Comparison of ENCODE assay signal across 16 mouse cellular contexts in genomic region chr5:51607686-51608480, GRCm38 (mm10). TPM values are rescaled to one million over a fixed set of nuclear protein-coding genes. Genes with fewer than 3 reads are reported as not detected.
A peak's percentile ranks its signal among the peaks of the same experiment; 100 is the strongest.
DNase-seq lines count a peak whose midpoint lies in the region; ATAC-seq lines count a peak whose summit lies in the region.
"Had no signal": no experiment of that assay in that cellular context is flagged by ENCODE, and none has a peak within 500 bp of the region (broad histone marks: within the 10 kb centered on the region; RNA-seq: fewer than 3 reads in every experiment).

No protein-coding gene starts in this region.

- DNase-seq in heart, adult 11 months, result peak; percentile 50
- DNase-seq in lung, postnatal 10 days, result peak; percentile 2
- DNase-seq in lung, postnatal 4 days, result no peak
- DNase-seq in fibroblast of lung, adult 2 months (ENCODE audit: low read depth), result peak; percentile 67
- DNase-seq in adrenal gland, postnatal 4 days (ENCODE audit: low spot score in 2 of 2), result no peak
- no peak for DNase-seq in forebrain, embryonic 11.5 days (ENCODE audit: low spot score)
- DNase-seq: cerebellum, adult 2 months; liver, postnatal 0 days; retina, postnatal 1 day; thymus, adult 2 months had no signal

- H3K4me3 ChIP-seq in heart, embryonic 11.5 days (ENCODE audit: low read depth, low read length), result no peak overlapping the region
- H3K4me3 ChIP-seq in stomach, embryonic 15.5 days (replicated peaks), result no peak overlapping the region
- no peak overlapping the region for H3K4me3 ChIP-seq in forebrain, embryonic 11.5 days (ENCODE audit: low read depth, low read length)
- H3K4me3 ChIP-seq: forebrain, embryonic 10.5 days; heart, embryonic 15.5 days; megakaryocyte, embryonic 14.5 days; neural tube, embryonic 13.5 days had no signal

- H3K4me2 ChIP-seq in heart, embryonic 11.5 days, result no peak overlapping the region
- no peak overlapping the region for H3K4me2 ChIP-seq in stomach, embryonic 15.5 days
- H3K4me2 ChIP-seq in forebrain, embryonic 11.5 days (ENCODE audit: low read depth, low read length, severe bottlenecking), result no peak overlapping the region
- H3K4me2 ChIP-seq: heart, embryonic 15.5 days; neural tube, embryonic 13.5 days had no signal

- no peaks in the 10 kb centered on the region for H3K27me3 ChIP-seq in heart, embryonic 11.5 days (ENCODE audit: control insufficient read depth, insufficient read depth, low read length)
- no peaks in the 10 kb centered on the region for H3K27me3 ChIP-seq in stomach, embryonic 15.5 days (replicated peaks)
- no peaks in the 10 kb centered on the region for H3K27me3 ChIP-seq in forebrain, embryonic 11.5 days (ENCODE audit: control insufficient read depth, insufficient read depth, low read length)
- H3K27me3 ChIP-seq: heart, embryonic 15.5 days; megakaryocyte, embryonic 14.5 days; neural tube, embryonic 13.5 days had no signal

- H3K9ac ChIP-seq in heart, embryonic 11.5 days (ENCODE audit: low read depth, low read length), result no peak overlapping the region
- H3K9ac ChIP-seq in stomach, embryonic 15.5 days, result no peak overlapping the region
- H3K9ac ChIP-seq in forebrain, embryonic 11.5 days (ENCODE audit: low read length), result no peak overlapping the region
- H3K9ac ChIP-seq: heart, embryonic 15.5 days; liver, postnatal 0 days; neural tube, embryonic 13.5 days had no signal

- H3K36me3 ChIP-seq in heart, embryonic 11.5 days (ENCODE audit: control insufficient read depth, insufficient read depth, low read length), result no peaks in the 10 kb centered on the region
- no peaks in the 10 kb centered on the region for H3K36me3 ChIP-seq in stomach, embryonic 15.5 days
- H3K36me3 ChIP-seq in forebrain, embryonic 11.5 days (ENCODE audit: control insufficient read depth, insufficient read depth, low read length), result no peaks in the 10 kb centered on the region
- H3K36me3 ChIP-seq: forebrain, embryonic 10.5 days; heart, embryonic 15.5 days; neural tube, embryonic 13.5 days had no signal

- no peaks in the 10 kb centered on the region for H3K9me3 ChIP-seq in heart, embryonic 11.5 days (replicated peaks; ENCODE audit: control insufficient read depth, low read length)
- H3K9me3 ChIP-seq in stomach, embryonic 15.5 days, result no peaks in the 10 kb centered on the region
- H3K9me3 ChIP-seq in forebrain, embryonic 11.5 days (ENCODE audit: control insufficient read depth, low read length), result no peaks in the 10 kb centered on the region
- H3K9me3 ChIP-seq: forebrain, embryonic 10.5 days; heart, embryonic 15.5 days; neural tube, embryonic 13.5 days had no signal

- 0 out of 2 replicates have a peak, but pooled peaks cover 4% of the 10 kb centered on the region for H3K4me1 ChIP-seq in heart, embryonic 11.5 days (ENCODE audit: control insufficient read depth, insufficient read depth, low read length)
- no peaks in the 10 kb centered on the region for H3K4me1 ChIP-seq in stomach, embryonic 15.5 days
- no peaks in the 10 kb centered on the region for H3K4me1 ChIP-seq in forebrain, embryonic 11.5 days (replicated peaks; ENCODE audit: control insufficient read depth, insufficient read depth, low read length)
- H3K4me1 ChIP-seq: forebrain, embryonic 10.5 days; megakaryocyte, embryonic 14.5 days; neural tube, embryonic 13.5 days had no signal

- WGBS in heart, embryonic 11.5 days (ENCODE audit: insufficient replicate concordance), result 71% methylated on average over 6 of the region's 6 CpGs
- WGBS in stomach, embryonic 15.5 days, result 59% methylated on average over 6 of the region's 6 CpGs
- WGBS in forebrain, embryonic 11.5 days, result 76% methylated on average over 6 of the region's 6 CpGs

- H3K27ac ChIP-seq in heart, embryonic 11.5 days (ENCODE audit: low read depth, low read length), result no peak overlapping the region
- peak overlapping the region; percentile 5; the same call in 1 of the 2 replicates for H3K27ac ChIP-seq in stomach, embryonic 15.5 days
- no peak overlapping the region for H3K27ac ChIP-seq in forebrain, embryonic 11.5 days (ENCODE audit: low read depth, low read length)
- H3K27ac ChIP-seq: forebrain, embryonic 10.5 days; heart, embryonic 15.5 days; neural tube, embryonic 13.5 days had no signal

- ATAC-seq in heart, embryonic 11.5 days (replicated peaks; ENCODE audit: insufficient number of reproducible peaks, low FRiP score, low TSS enrichment), result no peak
- 0 out of 2 replicates have a peak, but pooled peaks have one; percentile 50 for ATAC-seq in stomach, embryonic 15.5 days (ENCODE audit: insufficient read depth, low FRiP score, low read depth)
- no peak for ATAC-seq in forebrain, embryonic 11.5 days (replicated peaks; ENCODE audit: low FRiP score)
- ATAC-seq: liver, postnatal 0 days had no signal

RNA-seq across cellular contexts. Expression of gene Ppargc1a, which starts 40.4 kb away (rescaled TPM):
- 40.1 and 44.6 TPM in 2 replicates for polyA plus RNA-seq in heart, embryonic 11.5 days (2014; fragmentation: Nextera tagmentation; extraction: Ambion mirVana)
- 4.3 and 5.4 TPM in 2 replicates for polyA plus RNA-seq in stomach, embryonic 15.5 days (2015; fragmentation: Nextera tagmentation; extraction: Ambion mirVana)
- total RNA-seq in adrenal gland, postnatal 4 days (2021), result 10 to 100 TPM; 12.4 to 21.8 TPM
- 2.8 and 4.3 TPM in 2 replicates for polyA plus RNA-seq in forebrain, embryonic 11.5 days (2014; fragmentation: Nextera tagmentation; extraction: Ambion mirVana)

Comparison
In these comparisons a context has a peak if more than half of its experiments do, and no peak if none do; other contexts are left out.
1. DNase-seq: peak in heart, adult 11 months (single experiment), lung, postnatal 10 days (single experiment) and fibroblast of lung, adult 2 months (single experiment); none in lung, postnatal 4 days (0 of 2), adrenal gland, postnatal 4 days (0 of 2) and forebrain, embryonic 11.5 days (single experiment).